Mouse (Mus musculus): ENCODE measurements at regions not wholly inside any gene's neighbourhood (a gene's known extent, or its start where the extent isn't known, plus 50 kb on each side); places are given as distances from the start of the nearest gene placed in this dataset.

DNA sequence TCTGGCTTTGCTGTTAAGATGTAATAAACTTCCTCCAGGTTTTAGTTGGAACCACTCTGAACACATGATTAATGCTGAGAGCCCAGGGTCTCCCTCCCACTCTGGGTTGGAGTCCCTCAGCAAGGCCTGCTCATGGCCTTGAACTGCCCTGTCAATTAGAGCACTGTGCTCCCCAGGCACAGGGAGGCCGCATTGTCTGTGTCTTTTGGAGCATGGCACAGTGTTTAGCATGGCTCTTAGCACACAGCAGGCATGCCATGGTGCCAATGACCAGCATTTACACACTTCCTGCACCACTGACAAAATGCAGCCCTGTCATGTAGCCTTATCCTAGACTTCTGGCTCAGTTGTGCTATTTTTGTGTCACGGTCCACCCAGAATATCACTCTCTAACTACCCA, 398.2 kb upstream of the Mmadhc start:
- no peak for DNase-seq (ENCODE audit: low spot score)

- no peak for DNase-seq (ENCODE audit: low spot score)
These were observed 397.3 kb upstream of the Mmadhc start for GRCm38 (mm10) chr2:50693784-50694350.

DNA sequence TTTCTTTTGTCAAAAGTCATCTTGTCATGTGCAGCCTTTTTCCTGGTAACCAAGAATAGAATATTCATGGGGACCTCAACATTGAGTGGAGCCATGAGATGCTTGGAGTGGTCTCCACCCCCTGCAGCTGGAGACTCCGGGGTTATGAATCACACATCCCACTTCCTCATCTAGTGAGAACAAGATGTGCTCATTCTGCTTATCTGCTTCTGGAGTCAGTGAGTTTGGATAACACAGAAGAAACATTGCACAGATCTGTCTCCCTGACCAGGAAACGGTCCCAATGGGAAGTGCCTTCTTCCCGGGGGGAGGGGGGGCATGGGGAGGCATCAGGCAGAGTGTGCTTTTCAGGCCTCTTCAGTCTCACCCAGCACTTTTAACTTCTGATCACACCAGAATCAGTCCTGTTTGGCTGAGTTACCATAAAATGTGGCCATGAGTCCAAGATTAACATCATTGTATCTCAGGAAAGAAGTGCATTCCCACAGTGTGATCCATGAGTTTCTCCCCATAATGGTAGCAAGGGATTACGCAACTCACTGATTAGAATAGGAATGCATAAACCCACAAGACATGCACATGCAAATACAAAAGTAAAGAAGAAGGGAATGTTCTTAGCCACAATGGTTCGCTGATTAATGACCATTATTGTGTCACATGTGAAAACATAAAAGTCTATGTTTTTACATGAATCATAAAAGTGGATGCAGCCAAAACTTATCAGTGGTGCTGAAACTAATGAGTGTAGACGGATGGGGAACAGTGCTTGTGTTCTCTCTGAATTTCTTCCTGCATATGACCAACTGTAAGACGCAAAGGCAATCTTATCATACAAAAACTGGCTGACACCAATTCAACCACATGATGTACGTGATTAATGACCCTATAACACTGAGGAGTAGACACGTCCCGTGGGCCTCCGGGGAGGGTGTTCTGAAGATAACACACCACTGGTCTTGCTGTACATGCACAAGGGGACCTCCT, 393.8 kb upstream of the Mmadhc start:
- DNase-seq (ENCODE audit: low spot score), result peak; percentile 30

GRCm38 (mm10) chr2:50687672-50688151, 391.1 kb upstream of the Mmadhc start:
- no peak for DNase-seq (ENCODE audit: low spot score)

DNA sequence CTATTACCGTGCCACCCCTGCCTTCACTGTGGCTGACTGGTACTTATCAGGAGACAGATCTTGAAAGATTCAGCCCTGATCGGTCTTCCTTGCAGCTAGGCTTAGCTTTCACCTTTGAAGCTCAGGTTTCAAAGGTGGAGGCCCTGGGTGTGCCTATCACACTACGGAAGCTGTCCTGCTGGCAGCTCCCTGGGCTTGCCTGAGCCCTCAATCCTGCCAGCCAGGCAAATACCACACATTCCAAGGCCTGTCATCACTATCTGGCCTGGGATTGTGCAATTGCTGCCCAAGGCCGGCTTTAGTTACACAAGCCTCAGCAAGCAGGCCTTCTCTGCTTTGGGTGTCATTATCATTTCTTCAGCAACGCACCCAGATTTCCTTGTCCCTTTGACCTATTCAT, 390.6 kb upstream of the Mmadhc start:
- peak; percentile 62 for DNase-seq (ENCODE audit: low spot score)

DNA sequence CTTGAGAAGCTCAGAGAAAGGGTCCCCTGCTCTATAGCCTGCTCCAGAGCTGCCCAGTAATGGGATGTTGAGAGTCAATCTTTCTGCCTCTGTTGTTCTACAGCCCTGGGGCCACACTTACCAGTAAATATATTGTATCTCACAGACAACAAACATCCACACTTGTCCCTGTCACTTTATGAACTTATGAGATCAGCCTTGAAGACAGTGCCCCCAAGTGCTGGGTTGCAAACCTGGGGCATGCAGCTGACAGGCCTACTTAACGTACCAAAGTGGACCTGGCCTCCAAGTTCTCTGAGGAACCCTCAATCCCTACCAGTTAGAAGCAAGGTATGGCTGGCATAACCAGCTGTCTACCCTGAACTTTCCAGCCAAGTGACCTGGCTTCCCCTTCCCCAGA, 380.9 kb upstream of the Mmadhc start:
- no peak for DNase-seq (ENCODE audit: low spot score)

GRCm38 (mm10) chr2:50675736-50676550, 379.3 kb upstream of the Mmadhc start:
- no peak for DNase-seq (ENCODE audit: low spot score)

DNA sequence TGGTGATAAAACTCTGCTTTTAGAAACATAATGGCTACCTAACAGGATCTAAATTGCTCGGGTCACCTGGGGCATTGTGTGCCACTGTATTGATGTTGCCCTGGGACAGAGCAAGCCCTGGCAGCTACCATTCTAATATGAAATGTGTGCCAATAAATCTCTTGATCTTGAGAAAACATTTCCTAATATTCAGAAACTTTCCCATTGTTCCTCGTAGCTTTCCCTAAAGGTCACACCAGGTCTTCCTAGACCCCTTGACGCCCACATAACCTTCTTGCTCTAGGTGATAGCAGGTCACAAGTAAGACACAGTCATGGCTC, 378.2 kb upstream of the Mmadhc start:
- no peak for DNase-seq (ENCODE audit: low spot score)

DNA sequence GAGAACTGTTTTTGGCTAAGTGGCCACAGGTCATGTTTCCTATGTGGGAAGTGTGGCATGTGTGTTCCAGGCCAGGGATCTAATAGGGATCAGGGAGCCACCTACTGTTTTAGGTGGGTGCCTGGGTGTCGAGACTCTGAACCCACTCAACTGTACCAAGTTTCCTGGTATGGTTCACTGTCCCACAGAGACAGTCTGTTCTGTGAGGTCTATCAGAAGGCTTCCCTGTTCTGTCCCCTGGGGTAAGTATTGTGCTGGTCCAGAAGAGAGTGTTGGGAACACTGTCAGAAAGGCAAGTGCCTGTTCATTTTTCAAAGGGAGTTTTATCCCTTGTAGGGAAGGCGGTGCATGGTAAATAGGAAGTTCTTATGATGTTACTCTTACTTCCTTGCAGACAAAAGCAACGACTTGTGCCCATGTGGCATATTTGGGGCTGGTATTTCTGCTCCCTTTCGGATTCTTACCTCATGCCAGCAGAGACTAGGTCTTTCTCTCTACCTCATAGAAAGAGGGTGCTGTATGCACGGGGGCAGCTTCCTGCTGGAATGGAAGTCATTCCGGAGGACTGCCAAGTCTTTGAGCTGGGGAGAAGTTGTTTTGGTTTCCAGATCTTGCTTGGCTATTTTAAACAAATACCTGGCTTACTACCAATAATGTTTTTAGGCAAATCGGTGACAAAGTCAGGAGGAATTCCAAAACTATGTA, 377.7 kb upstream of the Mmadhc start:
- DNase-seq (ENCODE audit: low spot score), result no peak

DNA sequence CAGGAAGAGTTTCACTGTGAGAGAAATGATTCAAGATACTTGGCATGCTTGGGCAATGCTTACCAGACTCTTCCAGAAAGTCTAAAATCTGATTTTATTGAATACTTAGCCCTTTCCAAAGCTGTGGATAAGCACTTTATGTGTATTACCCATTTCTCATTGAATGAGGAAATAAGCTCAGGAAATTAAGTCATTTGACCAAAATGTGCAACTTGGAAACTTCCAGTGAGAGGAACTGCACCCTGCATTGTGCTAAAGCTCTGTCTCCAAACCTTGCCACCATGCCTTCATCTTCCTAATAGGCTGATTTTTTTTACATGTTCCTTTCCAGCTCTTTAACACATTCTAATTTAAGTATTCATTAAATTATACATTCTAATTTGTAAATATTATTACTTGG, 372.7 kb upstream of the Mmadhc start:
- no peak for DNase-seq (ENCODE audit: low spot score)

- no peak for DNase-seq (ENCODE audit: low spot score)
These were observed 372.2 kb upstream of the Mmadhc start for GRCm38 (mm10) chr2:50668789-50669188.

GRCm38 (mm10) chr2:50667180-50667579, 370.6 kb upstream of the Mmadhc start:
- DNase-seq (ENCODE audit: low spot score), result no peak

- no peak for DNase-seq (ENCODE audit: low spot score)
These were observed 365.9 kb upstream of the Mmadhc start for GRCm38 (mm10) chr2:50662504-50662903.

- no peak for DNase-seq (ENCODE audit: low spot score)
These were observed 363.4 kb upstream of the Mmadhc start for GRCm38 (mm10) chr2:50660000-50660399.

DNA sequence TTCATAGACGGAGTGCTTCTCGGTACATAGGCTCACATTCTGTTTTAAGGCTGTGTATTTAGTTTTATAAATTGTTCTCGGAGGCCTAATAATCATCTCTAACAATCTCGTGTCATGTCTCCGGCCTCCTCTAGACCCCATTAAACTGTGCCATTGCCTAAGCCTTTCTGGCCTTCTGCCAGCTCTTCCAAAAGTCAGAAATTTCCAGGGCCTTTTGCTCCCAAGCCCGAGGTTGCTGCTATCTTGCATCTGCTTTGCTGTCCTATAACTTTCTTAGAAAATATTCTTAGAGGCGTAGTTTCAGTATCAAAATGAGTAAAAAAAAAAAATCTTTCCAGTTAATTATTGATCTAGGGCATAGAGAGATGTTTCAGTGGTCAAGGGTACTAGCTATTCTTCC, 361.2 kb upstream of the Mmadhc start:
- DNase-seq (ENCODE audit: low spot score), result no peak

DNA sequence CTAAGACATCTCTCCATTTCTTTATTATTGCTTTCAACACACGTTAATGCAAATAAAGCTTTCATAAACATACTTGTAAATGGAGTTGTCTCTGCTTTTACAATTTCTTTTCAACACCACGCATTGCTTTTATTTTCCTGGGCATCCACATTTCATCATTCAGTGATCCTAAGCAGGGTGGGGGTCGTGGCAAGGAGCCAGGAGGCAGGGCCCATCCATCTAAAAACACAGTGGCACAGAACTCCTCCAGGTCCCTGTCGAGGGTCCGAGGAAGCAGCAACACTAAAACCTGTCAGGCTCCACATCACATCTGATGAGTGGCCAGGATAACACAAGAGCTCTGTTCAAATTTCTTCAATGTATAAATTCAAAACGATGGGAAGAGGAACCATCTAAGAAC, 359.8 kb upstream of the Mmadhc start:
- DNase-seq (ENCODE audit: low spot score), result no peak

DNA sequence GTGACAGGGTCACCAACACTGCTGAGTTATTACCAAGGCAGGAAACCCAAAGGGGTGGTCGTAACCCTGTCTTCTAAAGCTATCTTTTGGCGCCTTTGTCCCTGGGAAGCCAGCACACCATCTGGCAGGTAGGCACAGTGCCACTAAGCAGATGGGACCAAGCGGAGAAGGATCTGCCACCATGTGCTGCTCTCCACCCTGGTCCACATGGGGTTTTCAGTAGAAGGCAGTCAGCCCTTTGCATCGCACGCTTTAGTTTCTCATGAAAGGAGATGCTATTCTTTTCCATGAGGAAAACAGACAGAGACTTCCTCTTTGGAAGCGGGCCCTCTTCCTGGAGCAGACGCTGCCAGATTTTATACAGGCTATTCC, 358.3 kb upstream of the Mmadhc start:
- DNase-seq (ENCODE audit: low spot score), result no peak

DNA sequence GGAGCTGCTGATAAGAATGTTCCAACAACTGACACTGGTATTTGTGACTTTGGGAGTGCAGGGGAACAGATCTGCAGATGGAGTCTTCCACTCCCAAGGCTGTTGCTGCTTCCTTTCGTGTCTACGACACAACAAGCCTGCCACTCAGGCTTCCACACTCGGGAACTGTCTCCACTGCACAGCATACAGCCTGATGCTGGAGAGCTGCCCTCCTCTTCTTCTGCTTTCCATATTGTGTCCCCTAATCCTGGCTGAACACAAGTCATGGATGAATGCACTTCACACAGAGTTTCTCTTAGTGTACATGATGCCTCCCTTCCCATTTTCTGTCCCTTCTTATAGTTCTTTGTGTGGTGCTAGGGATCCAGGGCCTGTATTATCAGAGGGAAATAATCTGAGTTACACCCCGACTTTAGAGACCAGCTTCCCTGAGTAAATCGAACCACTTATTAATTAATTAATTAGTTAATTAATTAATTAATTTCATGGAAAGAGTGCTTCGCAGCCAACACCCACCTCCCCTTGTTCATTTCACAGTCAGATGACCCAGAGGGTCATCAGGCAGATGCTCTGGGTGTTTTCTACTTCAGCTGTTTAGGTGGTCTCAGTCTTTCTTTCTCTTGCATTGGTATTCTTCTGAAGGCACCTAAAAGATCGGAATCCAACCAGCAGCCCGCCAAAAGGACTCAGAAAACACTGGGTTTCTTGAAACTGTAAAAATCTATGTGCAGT, 357.8 kb upstream of the Mmadhc start:
- DNase-seq (ENCODE audit: low spot score), result no peak

GRCm38 (mm10) chr2:50653121-50653615, 356.6 kb upstream of the Mmadhc start:
- DNase-seq (ENCODE audit: low spot score), result no peak

- DNase-seq (ENCODE audit: low spot score), result no peak
These were observed 353.1 kb upstream of the Mmadhc start for GRCm38 (mm10) chr2:50649656-50650055.

DNA sequence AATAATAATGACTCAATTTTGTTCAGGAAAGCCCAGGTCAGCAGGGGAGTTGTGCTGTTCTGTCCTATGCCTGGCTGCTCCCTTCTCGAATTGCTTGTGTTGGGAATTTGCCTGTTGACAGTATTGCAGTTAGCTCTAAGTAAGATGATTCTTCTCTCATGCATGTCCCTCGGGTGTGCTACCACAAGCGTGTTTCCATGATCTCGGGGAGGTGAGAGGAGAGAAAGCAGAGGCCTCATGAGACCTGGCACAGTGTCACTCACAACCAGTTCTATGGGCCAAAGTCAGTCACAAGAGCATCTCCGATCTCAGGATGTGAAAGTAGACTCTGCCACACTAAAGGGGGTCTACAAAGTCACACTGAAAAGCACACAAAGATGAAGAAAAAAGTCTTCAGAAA, 346.6 kb upstream of the Mmadhc start:
- no peak for DNase-seq (ENCODE audit: low spot score)
